Mouse (Mus musculus) retina, embryonic 14.5 days (tissue): Measurements from ENCODE around the gene Frmd4a.
"Not testable (repeated sequence)": the region's sequence is repeated elsewhere in the genome, so short reads cannot be mapped to it uniquely, and the experiment has no call there.

Experiments used
- DNase-seq: peaks from one replicate; pipeline ENCODE4 v3.0.0-alpha.2; 2015; ENCODE audit warnings: low spot score

Gene Frmd4a

DNA sequence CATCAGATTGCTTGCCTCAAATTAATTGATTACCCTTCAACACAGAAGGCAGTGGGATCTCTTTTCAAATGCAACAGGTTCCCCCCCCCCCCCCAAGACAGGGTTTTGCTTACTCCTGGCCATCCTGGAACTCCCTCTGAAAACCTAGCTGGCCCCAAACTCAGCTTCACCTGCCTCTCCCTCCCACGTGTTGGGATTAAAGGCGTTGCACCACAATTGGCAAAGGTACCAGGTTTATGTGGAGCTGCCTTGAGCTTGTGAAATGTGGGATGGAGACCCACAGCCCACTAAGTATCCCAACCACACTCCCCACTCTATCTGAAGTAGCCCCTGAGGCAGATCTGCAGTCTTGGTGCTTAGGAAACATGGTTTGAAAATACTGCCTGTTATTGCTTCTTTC, 565.4 kb downstream of the Frmd4a start:
- DNase-seq = no peak

DNA sequence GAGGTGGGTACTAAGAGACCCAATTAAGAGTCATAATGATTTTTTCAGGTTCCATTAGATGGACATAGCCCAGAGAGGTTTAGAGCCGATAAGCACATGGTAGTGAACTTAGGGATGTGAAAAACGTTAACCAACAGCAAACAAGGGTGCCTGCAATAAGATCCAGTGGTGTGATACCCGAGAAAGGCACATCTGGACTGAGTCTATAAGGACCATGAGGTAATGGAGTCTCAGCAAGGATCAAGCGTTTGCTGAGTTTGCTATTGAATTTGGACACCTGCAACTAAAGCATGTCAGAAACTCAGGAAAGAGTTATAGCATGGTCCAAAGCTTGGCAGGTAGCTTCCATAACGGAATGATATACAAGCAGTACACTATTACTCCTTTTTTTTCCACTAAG, 566.7 kb downstream of the Frmd4a start:
- no peak for DNase-seq

DNA sequence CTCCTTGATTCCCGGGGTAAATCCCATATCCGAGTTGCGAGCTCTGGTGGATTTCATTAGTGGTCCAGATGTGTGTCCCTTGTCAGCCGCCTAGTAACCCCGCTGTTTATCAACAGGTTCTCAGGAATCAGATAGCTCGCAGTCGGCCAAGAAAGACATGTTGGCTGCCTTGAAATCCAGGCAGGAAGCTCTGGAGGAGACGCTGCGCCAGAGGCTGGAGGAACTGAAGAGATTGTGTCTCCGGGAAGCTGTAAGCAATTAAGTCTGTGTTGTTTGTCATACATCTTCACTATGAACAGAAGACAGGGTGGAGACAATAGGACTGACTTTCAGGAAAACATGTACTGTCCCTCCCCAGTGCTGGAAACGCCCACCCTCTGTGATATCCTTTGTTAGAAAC, 568.7 kb downstream of the Frmd4a start:
- no peak for DNase-seq

DNA sequence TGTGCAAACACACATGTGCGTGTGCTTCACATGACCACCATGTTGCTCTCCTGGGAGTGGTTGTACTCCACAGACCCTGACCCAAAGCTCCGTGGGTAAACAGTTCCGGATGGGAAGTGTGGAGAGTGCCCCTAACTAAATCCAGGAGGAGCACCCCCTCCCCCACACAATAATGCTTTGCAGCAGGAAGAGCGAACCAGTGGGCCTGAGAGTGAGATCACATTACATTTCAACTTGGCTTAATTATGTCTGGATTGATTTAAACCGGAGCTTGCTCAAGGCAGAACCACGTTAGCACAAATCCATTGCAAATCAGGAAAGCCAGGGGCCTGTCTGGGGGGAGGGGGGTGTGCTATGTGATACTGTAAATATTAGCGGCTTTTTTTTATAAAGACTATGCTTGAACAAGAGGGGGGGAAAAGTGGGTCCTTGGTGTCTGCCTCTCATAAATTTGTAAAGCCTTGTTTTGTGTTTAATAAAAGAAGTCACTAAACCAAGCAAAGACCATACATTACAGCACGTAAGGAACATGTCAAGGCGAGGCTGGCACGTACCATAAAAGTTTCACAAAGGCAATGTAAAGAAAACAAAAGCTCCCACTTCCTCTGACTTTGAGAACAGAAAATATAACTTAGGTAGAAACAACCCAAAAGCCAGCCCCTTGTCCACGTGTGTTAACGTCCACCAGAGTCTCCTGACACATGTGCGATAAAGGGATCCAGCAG, 570.3 kb downstream of the Frmd4a start:
- DNase-seq = no peak

DNA sequence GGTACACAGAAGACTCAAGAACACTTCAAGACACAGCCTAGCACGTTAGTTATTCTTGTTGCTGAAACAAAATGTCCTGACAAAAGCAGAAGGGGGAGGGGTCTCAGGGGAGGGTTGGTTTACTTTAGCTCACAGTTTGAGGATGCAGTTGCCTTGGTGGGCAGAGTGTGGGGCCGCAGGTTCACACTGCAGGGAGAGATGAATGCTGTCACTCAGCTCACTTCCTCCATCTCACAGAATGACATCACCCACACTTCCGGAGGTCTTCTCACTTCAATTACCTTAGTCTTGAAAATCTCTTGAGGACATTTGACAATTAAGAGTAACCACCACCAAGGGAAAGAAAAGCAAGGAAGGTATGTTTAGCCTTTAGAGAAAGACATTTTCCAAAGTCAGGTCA, 574.1 kb downstream of the Frmd4a start:
- no peak for DNase-seq

DNA sequence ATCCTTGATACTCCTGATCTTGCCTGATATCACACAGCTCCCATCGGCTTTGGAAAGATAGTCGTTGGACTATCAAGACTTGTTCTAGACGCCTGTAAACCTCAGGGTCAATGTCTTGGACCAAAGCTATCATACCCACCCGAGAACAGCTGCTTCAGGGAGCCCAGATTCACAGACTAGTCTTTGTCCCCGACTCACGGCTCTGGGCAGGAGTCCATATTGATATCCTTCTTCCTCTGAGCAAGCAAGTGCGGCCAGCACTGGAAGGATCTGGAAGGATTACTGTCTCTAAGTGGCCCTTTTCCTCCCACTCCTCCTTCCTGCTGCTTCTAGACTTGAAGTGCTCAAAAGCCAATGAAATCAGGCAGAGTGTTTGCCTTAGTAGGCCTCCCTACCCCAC, 575.1 kb downstream of the Frmd4a start:
- DNase-seq = no peak

DNA sequence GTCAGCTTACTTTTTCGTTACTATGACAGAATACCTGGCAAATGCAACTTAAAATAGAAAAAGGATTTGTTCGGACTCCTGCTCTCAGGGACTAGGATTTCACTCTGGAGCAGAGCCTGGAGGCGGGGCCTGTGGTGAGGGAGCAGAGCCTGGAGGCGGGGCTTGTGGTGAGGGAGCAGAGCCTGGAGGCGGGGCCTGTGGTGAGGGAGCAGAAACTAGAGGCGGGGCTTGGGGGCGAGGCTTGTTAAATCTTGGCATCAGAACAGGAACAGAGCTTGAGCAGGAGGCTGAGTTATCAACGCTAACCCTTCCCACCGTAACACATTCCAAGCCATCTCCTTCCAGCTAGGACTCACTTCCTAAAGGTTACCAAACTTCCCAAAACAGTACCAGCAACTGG, 575.9 kb downstream of the Frmd4a start:
- peak; percentile 50 for DNase-seq

DNA sequence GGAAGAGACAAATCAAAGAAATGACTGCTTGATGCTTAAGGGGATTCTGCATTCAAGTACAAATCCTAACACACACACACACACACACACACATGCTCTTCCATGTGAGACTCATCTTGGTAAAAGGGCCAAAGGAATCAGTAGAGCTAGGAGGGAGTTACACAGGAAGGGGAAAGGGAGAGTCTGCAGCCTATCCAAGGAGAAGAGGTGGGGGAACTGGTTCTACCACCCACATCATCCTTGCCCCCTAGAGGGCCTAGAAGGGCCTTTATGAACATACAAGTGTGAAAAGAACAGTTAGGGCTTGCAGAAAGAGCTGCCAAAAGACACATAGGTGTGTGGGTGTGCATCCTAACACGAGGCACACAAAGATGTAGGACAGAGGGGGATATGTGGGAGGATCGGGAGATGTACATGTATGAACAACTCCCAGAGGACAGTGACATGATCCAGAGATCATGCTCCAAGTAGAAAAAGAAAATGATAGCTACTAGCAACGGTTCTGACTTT, 576.4 kb downstream of the Frmd4a start:
- DNase-seq = no peak

DNA sequence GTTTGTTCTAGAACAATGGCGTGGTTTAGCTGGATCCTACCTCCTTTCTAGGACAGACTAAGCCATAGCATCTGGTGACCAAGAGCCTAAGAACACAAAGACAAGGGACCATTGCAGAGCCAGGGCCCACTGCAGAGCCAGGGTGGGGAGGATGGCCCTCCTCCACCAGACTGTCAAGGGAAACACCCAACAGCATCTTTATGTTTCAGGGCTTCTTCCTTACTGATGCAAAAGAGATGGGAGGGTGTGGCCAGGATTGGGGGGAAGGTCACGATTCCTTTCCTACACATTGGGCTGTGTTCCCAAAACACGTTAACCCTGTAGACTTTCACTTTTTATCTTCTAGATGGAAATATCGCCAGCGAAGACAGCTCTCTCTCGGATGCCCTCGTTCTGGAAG, 579.5 kb downstream of the Frmd4a start:
- no peak for DNase-seq

DNA sequence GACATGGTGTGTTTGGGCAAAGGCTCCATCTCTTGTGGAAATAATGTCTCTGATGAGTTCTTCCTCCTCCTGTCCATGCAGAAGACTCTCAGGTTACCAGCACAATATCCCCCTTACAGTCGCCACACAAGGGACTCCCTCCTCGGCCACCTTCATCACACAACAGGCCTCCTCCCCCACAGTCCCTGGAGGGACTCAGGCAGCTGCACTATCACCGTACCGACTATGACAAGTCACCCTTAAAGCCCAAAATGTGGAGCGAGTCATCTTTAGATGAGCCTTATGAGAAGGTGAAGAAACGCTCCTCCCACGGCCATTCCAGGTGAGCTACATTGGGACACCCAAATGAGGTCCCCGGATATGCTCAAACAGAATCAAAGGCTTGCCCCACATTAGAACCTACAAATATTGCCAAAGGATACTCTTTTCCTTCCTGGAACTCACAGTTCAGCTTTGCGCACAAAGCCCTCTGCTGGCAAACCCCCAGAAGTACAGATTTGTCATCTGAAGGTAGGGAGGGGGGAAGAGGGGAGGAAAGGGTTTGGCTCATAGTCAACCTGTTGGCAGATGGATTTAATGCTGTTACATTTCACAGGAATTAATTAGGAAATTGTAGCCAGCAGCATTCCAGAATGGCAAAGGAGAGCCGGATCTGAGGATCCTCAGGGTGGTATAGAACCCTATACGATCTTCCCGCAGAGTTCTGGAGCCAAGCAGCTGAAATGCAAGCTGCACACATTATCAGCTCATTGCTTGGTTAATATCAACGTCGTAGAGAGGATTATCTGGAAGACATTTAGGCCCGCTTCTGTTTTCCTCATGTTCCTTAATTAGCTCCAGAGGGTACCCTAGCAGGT, 583.7 kb downstream of the Frmd4a start:
- peak; percentile 75 for DNase-seq

DNA sequence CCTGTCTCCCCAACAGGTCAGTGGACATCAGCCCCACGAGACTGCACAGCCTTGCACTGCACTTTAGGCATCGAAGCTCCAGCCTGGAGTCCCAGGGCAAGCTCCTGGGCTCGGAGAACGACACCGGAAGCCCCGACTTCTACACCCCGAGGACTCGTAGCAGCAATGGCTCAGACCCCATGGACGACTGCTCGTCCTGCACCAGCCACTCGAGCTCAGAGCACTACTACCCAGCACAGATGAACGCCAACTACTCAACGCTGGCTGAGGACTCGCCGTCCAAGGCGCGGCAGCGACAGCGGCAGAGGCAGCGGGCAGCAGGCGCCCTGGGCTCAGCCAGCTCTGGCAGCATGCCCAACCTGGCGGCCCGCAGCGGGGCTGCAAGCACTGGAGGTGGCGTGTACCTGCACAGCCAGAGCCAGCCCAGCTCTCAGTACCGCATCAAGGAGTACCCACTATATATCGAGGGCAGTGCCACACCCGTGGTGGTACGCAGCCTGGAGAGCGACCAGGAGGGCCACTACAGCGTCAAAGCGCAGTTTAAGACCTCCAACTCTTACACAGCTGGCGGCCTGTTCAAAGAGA, 585.9 kb downstream of the Frmd4a start:
- no peak for DNase-seq

DNA sequence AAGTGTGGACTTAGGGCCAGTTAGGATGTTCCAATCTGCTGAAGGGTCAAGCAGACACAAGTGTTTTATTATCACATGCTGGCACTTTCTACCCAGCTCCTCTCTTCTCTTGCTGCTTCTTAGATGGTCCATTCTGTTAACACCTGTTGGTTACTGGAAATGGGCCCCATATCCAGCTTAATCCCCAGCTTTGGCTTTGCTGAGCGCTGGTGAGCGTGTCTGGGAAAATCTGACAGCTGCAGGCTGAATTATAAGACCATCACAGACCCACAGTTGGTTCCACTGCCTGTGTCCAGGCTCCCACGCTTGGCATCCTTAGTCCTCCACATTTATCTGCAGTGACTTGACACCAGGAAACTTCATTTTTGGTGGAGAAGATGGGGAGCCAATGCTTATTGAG, 589.0 kb downstream of the Frmd4a start:
- DNase-seq = no peak

DNA sequence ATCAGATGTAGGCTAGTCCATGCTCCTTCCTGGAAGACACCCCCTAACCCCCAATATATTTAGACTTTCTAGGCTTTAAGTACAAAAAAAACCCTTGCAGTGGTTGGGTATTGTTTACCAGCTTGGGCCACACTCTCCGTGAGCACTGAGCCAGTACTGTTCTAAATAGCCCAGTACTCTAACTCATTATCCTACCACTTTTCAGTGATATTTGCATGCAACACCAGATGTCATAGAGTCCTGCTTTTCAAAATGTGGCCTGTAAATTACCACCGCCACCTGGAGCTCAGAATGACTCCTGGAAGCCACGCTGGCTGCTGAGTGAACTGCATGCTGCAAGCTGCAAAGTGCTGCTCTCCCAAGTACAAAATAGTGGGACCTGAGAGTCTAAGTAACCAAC, 590.7 kb downstream of the Frmd4a start:
- no peak for DNase-seq

DNA sequence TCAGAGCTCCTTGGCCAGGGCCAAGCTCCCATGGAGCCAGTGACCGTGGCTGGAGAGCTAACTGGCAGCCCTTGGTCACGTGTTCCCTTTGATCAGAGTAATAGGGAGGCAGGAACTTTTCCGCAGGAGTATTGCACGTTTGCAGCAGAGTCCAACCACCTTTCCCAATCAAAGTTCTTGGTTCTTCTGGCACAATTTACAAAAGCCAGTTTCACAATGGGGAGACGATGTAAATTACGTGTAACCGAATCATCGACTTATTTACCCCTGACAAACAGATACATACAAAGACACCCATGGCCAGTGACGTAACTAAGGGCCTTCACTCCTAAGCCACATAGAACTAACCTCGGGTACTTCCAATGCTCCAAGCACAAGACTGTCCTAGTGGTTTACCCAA, 591.9 kb downstream of the Frmd4a start:
- DNase-seq = no peak

DNA sequence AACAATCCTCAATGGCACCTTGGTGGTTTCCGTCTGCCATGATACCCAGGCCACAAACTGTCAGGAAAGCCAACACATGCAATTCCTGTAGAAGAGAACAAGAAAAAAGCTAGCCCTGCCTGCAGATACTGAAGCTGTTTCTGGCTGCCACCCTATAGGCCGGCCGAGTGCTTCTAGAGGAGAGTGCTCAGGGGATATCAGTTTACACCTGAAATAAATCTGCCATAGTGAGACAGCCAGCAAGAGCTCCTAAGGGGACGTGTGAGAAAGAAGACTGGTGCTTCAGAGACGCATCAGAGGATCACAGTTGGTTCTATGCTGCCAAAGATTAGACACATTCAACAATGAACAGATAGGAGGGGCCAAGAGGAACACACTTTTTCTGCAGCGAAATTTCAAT, 593.8 kb downstream of the Frmd4a start:
- no peak for DNase-seq

DNA sequence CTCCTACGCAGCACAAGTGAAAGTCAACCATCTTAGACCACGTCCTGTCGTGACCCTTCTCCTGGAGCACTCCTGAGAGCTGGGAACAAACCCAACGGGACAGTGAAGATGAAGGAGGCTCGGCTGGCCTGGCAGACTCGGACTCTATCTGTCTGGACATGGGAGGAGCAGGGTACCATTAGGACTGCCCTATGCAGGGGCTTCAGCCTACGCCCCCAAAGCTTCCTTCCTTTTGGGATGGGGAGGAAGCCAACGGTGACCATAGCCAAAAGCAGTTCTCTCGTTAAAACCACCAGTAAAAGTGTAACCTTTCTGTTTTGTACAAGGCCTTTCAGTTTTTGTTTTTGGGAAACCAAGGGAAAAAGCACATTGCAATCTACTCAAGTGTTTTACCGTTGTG, 594.2 kb downstream of the Frmd4a start:
- DNase-seq = no peak

DNA sequence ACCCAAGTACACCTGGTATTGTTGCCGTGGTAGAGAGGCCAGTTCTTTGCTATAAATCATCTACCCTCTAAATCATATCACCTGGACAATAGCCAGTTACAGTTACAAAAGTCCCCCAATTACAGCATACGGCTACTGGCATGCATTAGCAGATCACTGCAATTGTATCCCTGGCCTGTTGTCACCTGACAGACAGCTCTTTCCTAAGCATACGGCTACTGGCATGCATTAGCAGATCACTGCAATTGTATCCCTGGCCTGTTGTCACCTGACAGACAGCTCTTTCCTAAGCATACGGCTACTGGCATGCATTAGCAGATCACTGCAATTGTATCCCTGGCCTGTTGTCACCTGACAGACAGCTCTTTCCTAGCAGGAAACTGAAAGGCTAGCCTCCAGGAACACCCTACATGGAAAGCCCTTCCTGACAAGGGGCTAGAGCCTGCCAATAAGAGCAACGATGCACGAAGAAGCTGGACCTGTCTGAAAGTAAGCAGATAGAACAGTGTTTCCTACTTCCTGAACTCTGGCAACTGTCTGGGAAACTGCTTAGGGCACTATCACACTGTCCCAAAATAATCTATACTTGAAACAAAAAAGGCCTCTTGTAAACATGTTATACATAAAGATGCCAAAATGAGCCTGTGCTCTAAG, 596.9 kb downstream of the Frmd4a start:
- not testable (repeated sequence) for DNase-seq

DNA sequence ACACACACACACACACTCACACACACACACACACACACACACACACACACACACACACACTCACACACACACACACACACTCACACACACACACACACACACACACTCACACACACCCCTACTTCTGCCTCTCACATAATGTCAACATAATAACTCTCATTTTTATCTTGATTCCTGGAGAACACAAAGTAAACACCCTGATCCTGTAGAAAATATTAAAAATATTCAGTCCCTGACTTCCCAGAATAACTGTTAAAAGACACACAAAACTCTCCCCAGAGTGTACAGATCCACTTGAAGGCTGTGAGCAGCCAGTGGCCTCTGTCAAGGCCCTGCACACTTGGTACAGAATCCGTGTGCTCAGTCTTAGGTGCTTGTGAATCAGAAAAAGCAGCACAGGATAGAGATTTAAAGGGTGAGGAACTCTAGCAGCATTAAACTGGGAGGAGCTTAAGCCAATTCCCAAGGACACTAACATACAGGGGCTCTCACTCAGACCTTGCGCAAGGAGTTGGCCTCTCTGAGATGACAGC, 597.6 kb downstream of the Frmd4a start:
- no peak for DNase-seq

DNA sequence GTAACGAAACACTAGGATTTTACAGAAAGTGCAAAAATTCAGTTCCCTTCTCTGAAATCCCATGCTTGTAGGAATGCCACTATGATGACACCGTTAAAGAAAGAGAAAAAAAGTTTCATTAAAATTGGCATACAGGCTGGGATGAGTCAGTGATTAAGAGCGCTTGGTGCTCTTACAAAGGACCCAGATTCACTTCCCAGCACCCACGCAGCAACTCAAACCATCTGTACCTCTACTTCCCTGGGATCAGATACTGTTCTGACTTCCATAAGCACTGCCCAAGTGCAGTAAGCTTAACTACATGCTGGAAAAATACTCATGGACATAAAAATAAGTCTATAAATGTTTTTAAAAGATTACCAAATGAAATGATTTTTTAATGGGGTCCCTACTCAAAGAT, 599.5 kb downstream of the Frmd4a start:
- DNase-seq = no peak

DNA sequence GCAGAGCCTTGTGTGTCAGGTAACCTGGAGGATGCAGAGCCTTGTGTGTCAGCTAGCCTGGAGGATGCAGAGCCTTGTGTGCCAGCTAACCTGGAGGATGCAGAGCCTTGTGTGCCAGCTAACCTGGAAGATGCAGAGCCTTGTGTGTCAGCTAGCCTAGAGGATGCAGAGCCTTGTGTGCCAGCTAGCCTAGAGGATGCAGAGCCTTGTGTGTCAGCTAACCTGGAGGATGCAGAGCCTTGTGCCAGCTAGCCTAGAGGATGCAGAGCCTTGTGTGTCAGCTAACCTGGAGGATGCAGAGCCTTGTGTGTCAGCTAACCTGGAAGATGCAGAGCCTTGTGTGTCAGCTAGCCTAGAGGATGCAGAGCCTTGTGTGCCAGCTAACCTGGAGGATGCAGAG, 601.6 kb downstream of the Frmd4a start:
- DNase-seq = not testable (repeated sequence)

DNA sequence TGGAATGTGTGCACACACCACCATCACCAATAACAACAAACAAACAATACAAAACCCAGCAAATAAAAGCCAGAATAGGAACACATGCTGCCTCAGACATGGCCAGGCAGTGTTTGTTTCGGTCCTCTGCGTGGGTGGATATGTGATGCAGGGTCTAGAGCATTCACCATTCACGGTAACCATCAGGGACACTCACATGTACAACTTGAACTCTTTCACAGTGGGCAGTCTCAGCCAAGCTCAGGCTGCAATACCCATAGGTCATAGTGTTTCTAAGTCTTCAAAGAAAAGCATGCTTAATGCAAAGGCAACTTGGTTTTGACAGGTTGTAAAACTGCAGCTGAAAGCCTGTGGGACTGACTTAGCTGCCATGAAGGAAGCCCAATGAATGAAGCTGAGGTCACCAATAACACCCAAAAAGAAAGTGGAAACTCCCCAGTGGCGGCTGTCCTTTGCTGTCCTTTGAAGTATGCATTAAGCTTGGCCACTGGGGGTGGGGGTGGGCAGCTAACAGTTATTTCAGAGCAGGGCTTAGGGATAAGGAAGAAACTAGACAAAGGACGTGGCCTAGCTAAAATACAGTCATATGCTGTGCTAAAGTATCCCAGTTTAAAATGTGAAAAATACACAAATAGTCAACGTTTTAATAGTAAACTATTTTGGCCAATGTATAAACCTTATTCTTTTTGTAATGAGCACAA, 602.5 kb downstream of the Frmd4a start:
- DNase-seq = no peak
